Mouse (Mus musculus) liver, embryonic 16.5 days (tissue): ENCODE measurements at regions not wholly inside any gene's neighbourhood (a gene's known extent, or its start where the extent isn't known, plus 50 kb on each side); places are given as distances from the start of the nearest gene placed in this dataset.

Experiments
- ATAC-seq: fragments of 200-750 bp; cut with Nextera tagmentation; 2 replicates; pipeline ENCODE4 v1.8.0; 2017; ENCODE audit warnings: low read depth, mild to moderate bottlenecking, moderate number of reproducible peaks, moderate library complexity
- H3K27ac ChIP-seq: fragments of 300-500 bp; sonication (generic); 2 replicates; pipeline ENCODE4 v1.5.1; 2014; ENCODE audit warnings: mild to moderate bottlenecking, low read length
- H3K27me3 ChIP-seq: fragments of 300-500 bp; sonication (generic); 2 replicates; pipeline ENCODE4 v1.6.1; 2014; ENCODE audit warnings: low read depth, low read length, mixed read lengths; ENCODE audit not compliant: control insufficient read depth, insufficient read depth
- H3K36me3 ChIP-seq: fragments of 300-500 bp; sonication (generic); 2 replicates; pipeline ENCODE4 v1.6.1; 2014; ENCODE audit warnings: mild to moderate bottlenecking; ENCODE audit not compliant: control insufficient read depth, insufficient read depth
- H3K4me1 ChIP-seq: fragments of 300-500 bp; sonication (generic); 2 replicates; pipeline ENCODE4 v1.6.1; 2014; ENCODE audit warnings: low read depth, low read length, mixed read lengths; ENCODE audit not compliant: control insufficient read depth
- H3K4me2 ChIP-seq: fragments of 300-500 bp; sonication (generic); 2 replicates; pipeline ENCODE4 v1.6.1; 2014; ENCODE audit warnings: low read depth, low read length, mixed read lengths
- H3K4me3 ChIP-seq: fragments of 300-500 bp; sonication (generic); 2 replicates; pipeline ENCODE4 v1.5.1; 2014; ENCODE audit warnings: low read depth, mild to moderate bottlenecking, low read length
- H3K9ac ChIP-seq: fragments of 300-500 bp; sonication (generic); 2 replicates; pipeline ENCODE4 v1.6.1; 2014; ENCODE audit warnings: low read depth, low read length
- H3K9me3 ChIP-seq: fragments of 300-500 bp; sonication (generic); replicated peaks from 2 replicates; pipeline ENCODE4 v1.6.1; 2016; ENCODE audit warnings: low read length; ENCODE audit not compliant: control insufficient read depth
- WGBS: fragments of 180-500 bp; shearing (Covaris S2); extraction: QIAGEN DNeasy Blood & Tissue Kit; methylation state at CpG from one replicate; pipeline ENCODE4 v1.1.7; 2014; ENCODE audit not compliant: insufficient replicate concordance; 5-methylcytosine and 5-hydroxymethylcytosine counted together

GRCm38 (mm10) chr5:51794097-51794496 is 226.6 kb upstream of the Ppargc1a start:
- Histone ChIP-seq H3K9ac (no peak overlapping the region), H3K4me2 (no peak overlapping the region), H3K9me3 (no peaks in the 10 kb centered on the region), H3K36me3 (no peaks in the 10 kb centered on the region), H3K27me3 (no peaks in the 10 kb centered on the region), H3K27ac (no peak overlapping the region), H3K4me1 (no peaks in the 10 kb centered on the region; the same call in 1 of the 2 replicates), H3K4me3 (no peak overlapping the region)
- WGBS, result 43% methylated on average over 6 of the region's 6 CpGs
- ATAC-seq, result no peak

GRCm38 (mm10) chr5:51792950-51793349 is 225.4 kb upstream of the Ppargc1a start:
- ATAC-seq, result no peak
- Histone ChIP-seq H3K27me3 (no peaks in the 10 kb centered on the region), H3K36me3 (no peaks in the 10 kb centered on the region), H3K4me1 (no peaks in the 10 kb centered on the region; the same call in 1 of the 2 replicates), H3K9ac (no peak overlapping the region), H3K9me3 (no peaks in the 10 kb centered on the region), H3K4me3 (no peak overlapping the region), H3K27ac (no peak overlapping the region), H3K4me2 (no peak overlapping the region)
- 38% methylated on average over 2 of the region's 2 CpGs for WGBS

GRCm38 (mm10) chr5:51788768-51789167 is 221.2 kb upstream of the Ppargc1a start:
- H3K9ac ChIP-seq, result no peak overlapping the region
- no peak overlapping the region for H3K27ac ChIP-seq
- H3K27me3 ChIP-seq, result no peaks in the 10 kb centered on the region
- ATAC-seq, result no peak
- H3K36me3 ChIP-seq, result no peaks in the 10 kb centered on the region
- no peaks in the 10 kb centered on the region for H3K9me3 ChIP-seq
- 61% methylated on average over 6 of the region's 6 CpGs for WGBS
- H3K4me2 ChIP-seq, result no peak overlapping the region
- no peak overlapping the region for H3K4me3 ChIP-seq
- no peaks in the 10 kb centered on the region for H3K4me1 ChIP-seq

GRCm38 (mm10) chr5:51783523-51783922 is 216.0 kb upstream of the Ppargc1a start:
- H3K36me3 ChIP-seq, result no peaks in the 10 kb centered on the region
- no peak for ATAC-seq
- no peaks in the 10 kb centered on the region for H3K9me3 ChIP-seq
- H3K27me3 ChIP-seq, result no peaks in the 10 kb centered on the region
- H3K27ac ChIP-seq, result no peak overlapping the region
- H3K4me2 ChIP-seq, result no peak overlapping the region
- no peaks in the 10 kb centered on the region for H3K4me1 ChIP-seq
- no peak overlapping the region for H3K9ac ChIP-seq
- no peak overlapping the region for H3K4me3 ChIP-seq
- WGBS, result 55% methylated on average over 5 of the region's 5 CpGs

GRCm38 (mm10) chr5:51783099-51783498 is 215.6 kb upstream of the Ppargc1a start:
- no peaks in the 10 kb centered on the region for H3K9me3 ChIP-seq
- H3K27ac ChIP-seq, result no peak overlapping the region
- no peak overlapping the region for H3K4me2 ChIP-seq
- ATAC-seq, result no peak
- H3K36me3 ChIP-seq, result no peaks in the 10 kb centered on the region
- H3K9ac ChIP-seq, result no peak overlapping the region
- 67% methylated on average over 9 of the region's 9 CpGs for WGBS
- no peak overlapping the region for H3K4me3 ChIP-seq
- H3K4me1 ChIP-seq, result no peaks in the 10 kb centered on the region
- H3K27me3 ChIP-seq, result no peaks in the 10 kb centered on the region

GRCm38 (mm10) chr5:51775502-51776145 is 208.1 kb upstream of the Ppargc1a start:
- Histone ChIP-seq H3K4me3 (no peak overlapping the region), H3K27me3 (no peaks in the 10 kb centered on the region), H3K9ac (no peak overlapping the region), H3K4me2 (no peak overlapping the region), H3K4me1 (no peaks in the 10 kb centered on the region), H3K27ac (no peak overlapping the region), H3K36me3 (no peaks in the 10 kb centered on the region), H3K9me3 (no peaks in the 10 kb centered on the region)
- WGBS, result 76% methylated on average over 9 of the region's 9 CpGs
- ATAC-seq, result no peak

GRCm38 (mm10) chr5:51771655-51772054 is 204.1 kb upstream of the Ppargc1a start:
- H3K4me3 ChIP-seq, result no peak overlapping the region
- H3K4me2 ChIP-seq, result no peak overlapping the region
- no peaks in the 10 kb centered on the region for H3K36me3 ChIP-seq
- H3K4me1 ChIP-seq, result no peaks in the 10 kb centered on the region
- no peaks in the 10 kb centered on the region for H3K9me3 ChIP-seq
- no peak overlapping the region for H3K27ac ChIP-seq
- ATAC-seq, result no peak
- H3K27me3 ChIP-seq, result no peaks in the 10 kb centered on the region
- no peak overlapping the region for H3K9ac ChIP-seq
- WGBS, result 47% methylated on average over 2 of the region's 2 CpGs

- Histone ChIP-seq H3K36me3 (no peaks in the 10 kb centered on the region), H3K9ac (no peak overlapping the region), H3K4me2 (no peak overlapping the region), H3K9me3 (no peaks in the 10 kb centered on the region), H3K27ac (no peak overlapping the region), H3K4me1 (no peaks in the 10 kb centered on the region), H3K4me3 (no peak overlapping the region), H3K27me3 (no peaks in the 10 kb centered on the region)
- no peak for ATAC-seq
- 63% methylated on average over 3 of the region's 3 CpGs for WGBS
Observed at GRCm38 (mm10) chr5:51766111-51766510, 198.6 kb upstream of the Ppargc1a start.

GRCm38 (mm10) chr5:51764416-51764815 is 196.9 kb upstream of the Ppargc1a start:
- no peak overlapping the region for H3K4me2 ChIP-seq
- H3K4me3 ChIP-seq, result no peak overlapping the region
- H3K9me3 ChIP-seq, result no peaks in the 10 kb centered on the region
- no peaks in the 10 kb centered on the region for H3K4me1 ChIP-seq
- 74% methylated on average over 7 of the region's 7 CpGs for WGBS
- H3K36me3 ChIP-seq, result no peaks in the 10 kb centered on the region
- no peak overlapping the region for H3K27ac ChIP-seq
- no peak for ATAC-seq
- no peak overlapping the region for H3K9ac ChIP-seq
- no peaks in the 10 kb centered on the region for H3K27me3 ChIP-seq
